Mouse (Mus musculus): Measurements from ENCODE around the gene Ppp2r5d. TPM values are rescaled to one million over a fixed set of nuclear protein-coding genes. Genes with fewer than 3 reads are reported as not detected.

The Ppp2r5d gene
- polyA plus RNA-seq, 1 experiment from 2014 or later, result 105 TPM

- Histone ChIP-seq H3K9me3 (replicated peaks) (no peaks in the 10 kb centered on the region), H3K4me1 (peaks cover 53% of the 10 kb centered on the region), H3K4me2 (peak overlapping the region; percentile 80), H3K27ac (peak overlapping the region; percentile 98), H3K4me3 (replicated peaks) (peak overlapping the region; percentile 74), H3K36me3 (peaks cover 36% of the 10 kb centered on the region), H3K27me3 (no peaks in the 10 kb centered on the region), H3K9ac (peak overlapping the region; percentile 24)
- no peak for ATAC-seq (replicated peaks; ENCODE audit: low FRiP score)
- WGBS, result 28% methylated on average over 15 of the region's 15 CpGs
These were observed 55.1 kb downstream of the Ppp2r5d start for GRCm38 (mm10) chr17:46649811-46650210.

GRCm38 (mm10) chr17:46648436-46648835 lies 56.5 kb downstream of the Ppp2r5d start:
- Histone ChIP-seq H3K9ac (no peak overlapping the region), H3K4me1 (peaks cover 56% of the 10 kb centered on the region), H3K36me3 (peaks cover 22% of the 10 kb centered on the region), H3K4me3 (replicated peaks) (no peak overlapping the region), H3K4me2 (no peak overlapping the region), H3K27me3 (no peaks in the 10 kb centered on the region), H3K27ac (no peak overlapping the region), H3K9me3 (replicated peaks) (no peaks in the 10 kb centered on the region)
- 89% methylated on average over 9 of the region's 9 CpGs for WGBS
- no peak for ATAC-seq (replicated peaks; ENCODE audit: low FRiP score)

- 91% methylated on average over 7 of the region's 7 CpGs for WGBS
- ATAC-seq (replicated peaks; ENCODE audit: low FRiP score), result no peak
- H3K4me1 ChIP-seq, result peaks cover 46% of the 10 kb centered on the region
- peak overlapping the region; percentile 89 for H3K4me3 ChIP-seq (replicated peaks)
- no peak overlapping the region for H3K27ac ChIP-seq
- H3K9ac ChIP-seq, result no peak overlapping the region
- no peaks in the 10 kb centered on the region for H3K27me3 ChIP-seq
- H3K36me3 ChIP-seq, result peaks cover 17% of the 10 kb centered on the region
- H3K4me2 ChIP-seq, result peak overlapping the region; percentile 76; the same call in 1 of the 2 replicates
- no peaks in the 10 kb centered on the region for H3K9me3 ChIP-seq (replicated peaks)
These were observed 57.6 kb downstream of the Ppp2r5d start for GRCm38 (mm10) chr17:46647279-46647678.

- Histone ChIP-seq H3K4me1 (peaks cover 36% of the 10 kb centered on the region), H3K27me3 (no peaks in the 10 kb centered on the region), H3K9me3 (replicated peaks) (no peaks in the 10 kb centered on the region), H3K36me3 (peaks cover 27% of the 10 kb centered on the region), H3K27ac (peak overlapping the region; percentile 84), H3K4me2 (peak overlapping the region; percentile 76), H3K9ac (peak overlapping the region; percentile 78), H3K4me3 (replicated peaks) (peak overlapping the region; percentile 89)
- WGBS, result under 1% methylated on average over 19 of the region's 19 CpGs
- no peak for ATAC-seq (replicated peaks; ENCODE audit: low FRiP score)
These were observed 58.6 kb downstream of the Ppp2r5d start for GRCm38 (mm10) chr17:46646322-46646662.

- no peaks in the 10 kb centered on the region for H3K9me3 ChIP-seq (replicated peaks)
These were observed 59.2 kb downstream of the Ppp2r5d start, which contains the start of the genes Klc4 and Mrpl2 for GRCm38 (mm10) chr17:46645561-46646321. Gene Klc4 (minus strand): TSS chr17:46646022. Gene Mrpl2 (plus strand): TSS chr17:46646229.

GRCm38 (mm10) chr17:46644916-46645475 lies 59.9 kb downstream of the Ppp2r5d start:
- peaks cover 40% of the 10 kb centered on the region for H3K36me3 ChIP-seq
- H3K9me3 ChIP-seq (replicated peaks), result no peaks in the 10 kb centered on the region
- H3K4me3 ChIP-seq (replicated peaks), result peak overlapping the region; percentile 89
- WGBS, result 3% methylated on average over 11 of the region's 11 CpGs
- H3K9ac ChIP-seq, result peak overlapping the region; percentile 71
- peak; percentile 30 for ATAC-seq (replicated peaks; ENCODE audit: low FRiP score)
- peaks cover 32% of the 10 kb centered on the region for H3K4me1 ChIP-seq
- H3K4me2 ChIP-seq, result peak overlapping the region; percentile 93
- no peaks in the 10 kb centered on the region for H3K27me3 ChIP-seq
- H3K27ac ChIP-seq, result peak overlapping the region; percentile 85

More at GRCm38 (mm10) chr17:46645561-46646321, 59.2 kb downstream of the Ppp2r5d start, which contains the start of the genes Klc4 and Mrpl2:
- Histone ChIP-seq H3K4me3 (replicated peaks) (peak within 1 kb of the TSS; percentile 89), H3K4me1 (peaks cover 31% of the 10 kb centered on the region), H3K36me3 (peaks cover 33% of the 10 kb centered on the region), H3K27me3 (no peaks in the 10 kb centered on the region), H3K4me2 (peak within 1 kb of the TSS; percentile 93), H3K9ac (peak within 1 kb of the TSS; percentile 78), H3K27ac (peak within 1 kb of the TSS; percentile 85)
- under 1% methylated on average over 53 of the region's 53 CpGs for WGBS
- ATAC-seq (replicated peaks; ENCODE audit: low FRiP score), result peak; percentile 74

- Histone ChIP-seq H3K9me3 (replicated peaks) (no peaks in the 10 kb centered on the region), H3K9ac (peak overlapping the region; percentile 71; the same call in 1 of the 2 replicates), H3K27me3 (no peaks in the 10 kb centered on the region), H3K27ac (peak overlapping the region; percentile 85), H3K4me2 (peak overlapping the region; percentile 93), H3K4me1 (peaks cover 32% of the 10 kb centered on the region), H3K36me3 (peaks cover 46% of the 10 kb centered on the region), H3K4me3 (replicated peaks) (peak overlapping the region; percentile 89)
- no peak for ATAC-seq (replicated peaks; ENCODE audit: low FRiP score)
- 81% methylated on average over 12 of the region's 12 CpGs for WGBS
These were observed 60.6 kb downstream of the Ppp2r5d start for GRCm38 (mm10) chr17:46644152-46644805.

- H3K4me3 ChIP-seq (replicated peaks), result no peak overlapping the region
- ATAC-seq (replicated peaks; ENCODE audit: low FRiP score), result no peak
- H3K27ac ChIP-seq, result no peak overlapping the region
- H3K9me3 ChIP-seq (replicated peaks), result no peaks in the 10 kb centered on the region
- H3K4me1 ChIP-seq, result peaks cover 34% of the 10 kb centered on the region
- H3K27me3 ChIP-seq, result no peaks in the 10 kb centered on the region
- H3K4me2 ChIP-seq, result no peak overlapping the region
- H3K36me3 ChIP-seq, result peaks cover 39% of the 10 kb centered on the region
- 90% methylated on average over 17 of the region's 17 CpGs for WGBS
- H3K9ac ChIP-seq, result no peak overlapping the region
These were observed 62.9 kb downstream of the Ppp2r5d start for GRCm38 (mm10) chr17:46642060-46642459.

- ATAC-seq (replicated peaks; ENCODE audit: low FRiP score), result no peak
- 56% methylated on average over 9 of the region's 9 CpGs for WGBS
- peak overlapping the region; percentile 1; the same call in 1 of the 2 replicates for H3K27ac ChIP-seq
- H3K9me3 ChIP-seq (replicated peaks), result no peaks in the 10 kb centered on the region
- peaks cover 47% of the 10 kb centered on the region for H3K36me3 ChIP-seq
- no peak overlapping the region for H3K4me3 ChIP-seq (replicated peaks)
- no peaks in the 10 kb centered on the region for H3K27me3 ChIP-seq
- no peak overlapping the region for H3K9ac ChIP-seq
- no peak overlapping the region for H3K4me2 ChIP-seq
- peaks cover 31% of the 10 kb centered on the region for H3K4me1 ChIP-seq
These were observed 65.0 kb downstream of the Ppp2r5d start for GRCm38 (mm10) chr17:46639929-46640328.

GRCm38 (mm10) chr17:46636831-46637523 lies 67.9 kb downstream of the Ppp2r5d start:
- Histone ChIP-seq H3K27me3 (no peaks in the 10 kb centered on the region), H3K4me1 (peaks cover 21% of the 10 kb centered on the region), H3K9me3 (replicated peaks) (no peaks in the 10 kb centered on the region), H3K4me3 (replicated peaks) (peak overlapping the region; percentile 15; the same call in 1 of the 2 replicates), H3K27ac (no peak overlapping the region), H3K9ac (no peak overlapping the region), H3K4me2 (peak overlapping the region; percentile 50), H3K36me3 (peaks cover 65% of the 10 kb centered on the region)
- 0 out of 2 replicates have a peak, but pooled peaks have one; percentile 17 for ATAC-seq (replicated peaks; ENCODE audit: low FRiP score)
- WGBS, result 15% methylated on average over 15 of the region's 15 CpGs

Data from kidney, embryonic 15.5 days (tissue).